Mouse (Mus musculus): ENCODE data around the gene Ldlrad3. TPM values are rescaled to one million over a fixed set of nuclear protein-coding genes. Genes with fewer than 3 reads are reported as not detected.

Gene Ldlrad3
- polyA plus RNA-seq, 1 experiment from 2014 or later, result 55.8 TPM

DNA sequence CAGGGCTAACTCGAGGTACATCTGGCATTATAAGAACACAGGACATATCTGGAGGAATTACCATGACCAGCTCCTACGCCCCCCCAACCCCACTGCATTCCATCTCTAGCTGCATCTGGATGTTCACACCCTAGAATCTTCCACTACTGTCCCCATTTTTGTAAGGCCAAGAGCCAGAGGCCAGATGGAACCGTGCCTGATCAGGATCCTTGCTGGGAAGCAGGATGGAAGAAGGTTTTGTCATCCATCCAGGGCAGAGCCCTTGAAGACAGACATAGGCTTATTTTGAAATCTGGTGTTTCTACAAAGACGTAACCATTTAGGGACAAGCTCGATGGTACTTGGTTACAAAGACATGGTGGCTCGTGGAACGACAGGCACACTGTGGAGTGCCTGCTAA lies 139.7 kb downstream of the Ldlrad3 start:
- Histone ChIP-seq H3K9me3 (replicated peaks) (no peaks in the 10 kb centered on the region), H3K4me3 (no peak overlapping the region), H3K36me3 (peaks cover 27% of the 10 kb centered on the region), H3K27me3 (ENCODE audit: low read depth, poor library complexity, severe bottlenecking) (no peaks in the 10 kb centered on the region), H3K4me1 (peaks cover 13% of the 10 kb centered on the region), H3K27ac (replicated peaks) (no peak overlapping the region)
- DNase-seq (ENCODE audit: low spot score), result no peak
- WGBS, result 93% methylated on average over 7 of the region's 7 CpGs

DNA sequence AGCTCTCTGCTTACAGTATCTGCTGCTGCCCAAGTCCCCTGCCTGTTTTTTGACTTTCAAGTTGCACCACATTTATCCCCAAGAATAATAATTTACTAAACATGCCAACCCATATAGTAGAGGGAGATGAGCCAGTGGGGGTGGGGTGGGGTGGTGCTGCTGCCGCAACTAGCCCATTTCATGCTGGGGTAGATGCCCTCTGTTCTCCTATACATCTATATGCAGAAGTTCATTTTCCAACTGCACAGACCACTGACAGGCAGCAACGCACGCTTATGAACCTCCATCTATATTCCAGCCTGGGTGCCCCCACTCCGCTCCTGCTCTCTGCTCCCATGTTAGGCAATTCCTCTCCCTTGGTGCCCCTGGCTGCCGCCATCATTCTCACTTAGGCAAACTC lies 145.7 kb downstream of the Ldlrad3 start:
- H3K9me3 ChIP-seq (replicated peaks), result no peaks in the 10 kb centered on the region
- peaks cover 32% of the 10 kb centered on the region for H3K4me1 ChIP-seq
- no peak overlapping the region for H3K4me3 ChIP-seq
- 0 out of 2 replicates have a peak overlapping the region, but pooled peaks have one; percentile 28 for H3K27ac ChIP-seq (replicated peaks)
- 95% methylated on average over 5 of the region's 5 CpGs for WGBS
- no peak for DNase-seq (ENCODE audit: low spot score)
- H3K36me3 ChIP-seq, result peaks cover 12% of the 10 kb centered on the region; the same call in 1 of the 2 replicates
- H3K27me3 ChIP-seq (ENCODE audit: low read depth, poor library complexity, severe bottlenecking), result no peaks in the 10 kb centered on the region

DNA sequence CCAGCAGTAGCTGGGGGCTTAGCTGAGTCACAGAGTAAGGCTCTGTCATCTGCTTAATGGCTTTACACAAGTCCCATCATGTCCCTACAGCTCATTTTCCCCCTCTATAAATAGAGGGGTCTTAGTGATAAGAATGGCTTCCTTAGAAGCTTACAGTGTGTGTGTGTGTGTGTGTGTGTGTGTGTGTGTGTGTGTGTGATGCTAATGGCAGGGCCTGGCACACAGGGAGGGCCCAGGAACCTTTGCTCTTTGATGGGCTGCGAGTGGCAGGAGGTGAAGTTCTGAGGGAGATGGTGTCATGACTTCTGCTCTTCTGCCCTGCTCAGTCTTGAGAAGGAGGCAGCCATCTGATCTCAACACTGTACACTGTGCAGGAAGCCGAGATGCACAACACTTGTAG lies 146.2 kb downstream of the Ldlrad3 start:
- no peak for DNase-seq (ENCODE audit: low spot score)
- H3K36me3 ChIP-seq, result peaks cover 12% of the 10 kb centered on the region; the same call in 1 of the 2 replicates
- peaks cover 33% of the 10 kb centered on the region for H3K4me1 ChIP-seq
- no peak overlapping the region for H3K27ac ChIP-seq (replicated peaks)
- H3K4me3 ChIP-seq, result no peak overlapping the region
- no peaks in the 10 kb centered on the region for H3K9me3 ChIP-seq (replicated peaks)
- H3K27me3 ChIP-seq (ENCODE audit: low read depth, poor library complexity, severe bottlenecking), result no peaks in the 10 kb centered on the region
- WGBS, result 84% methylated on average over 2 of the region's 2 CpGs

DNA sequence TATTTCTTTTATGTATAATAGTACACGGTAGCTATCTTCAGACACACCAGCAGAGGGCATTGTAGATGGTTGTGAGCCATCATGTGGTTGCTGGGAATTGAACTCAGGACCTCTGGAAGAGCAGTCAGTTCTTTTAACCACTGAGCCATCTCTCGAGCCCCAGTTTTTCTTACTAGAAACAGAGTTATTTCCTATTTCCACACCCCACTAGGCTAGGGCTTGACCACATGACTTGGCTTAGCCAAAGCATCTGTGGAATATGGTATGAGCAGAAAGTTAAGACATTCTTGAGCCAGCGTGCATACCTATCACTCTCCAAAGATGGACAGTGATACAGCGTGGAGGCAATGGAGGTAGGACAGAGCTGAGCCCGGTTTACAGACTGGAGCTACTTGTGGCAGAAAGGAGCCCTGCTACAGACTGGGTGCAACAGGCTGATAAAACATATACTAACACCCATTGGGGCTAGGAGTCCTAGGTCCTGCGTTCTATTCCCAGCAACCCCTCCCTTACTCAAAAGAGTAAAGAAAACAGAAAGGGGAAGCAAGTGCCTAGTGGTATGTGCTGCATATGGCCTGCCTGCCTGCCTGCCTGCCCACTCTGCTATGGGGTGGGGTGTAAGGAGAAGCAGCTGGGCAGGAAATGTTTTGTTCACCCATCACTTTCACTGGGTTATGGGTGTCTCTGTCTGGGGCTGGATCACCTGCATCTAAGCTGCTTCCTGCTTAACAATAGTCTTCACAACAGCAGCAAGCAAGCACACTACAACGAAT lies 147.1 kb downstream of the Ldlrad3 start:
- DNase-seq (ENCODE audit: low spot score), result no peak
- Histone ChIP-seq H3K36me3 (peaks cover 10% of the 10 kb centered on the region; the same call in 1 of the 2 replicates), H3K4me3 (no peak overlapping the region), H3K27ac (replicated peaks) (no peak overlapping the region), H3K27me3 (ENCODE audit: low read depth, poor library complexity, severe bottlenecking) (no peaks in the 10 kb centered on the region), H3K4me1 (peaks cover 33% of the 10 kb centered on the region), H3K9me3 (replicated peaks) (no peaks in the 10 kb centered on the region)
- WGBS, result 88% methylated on average over 7 of the region's 7 CpGs

DNA sequence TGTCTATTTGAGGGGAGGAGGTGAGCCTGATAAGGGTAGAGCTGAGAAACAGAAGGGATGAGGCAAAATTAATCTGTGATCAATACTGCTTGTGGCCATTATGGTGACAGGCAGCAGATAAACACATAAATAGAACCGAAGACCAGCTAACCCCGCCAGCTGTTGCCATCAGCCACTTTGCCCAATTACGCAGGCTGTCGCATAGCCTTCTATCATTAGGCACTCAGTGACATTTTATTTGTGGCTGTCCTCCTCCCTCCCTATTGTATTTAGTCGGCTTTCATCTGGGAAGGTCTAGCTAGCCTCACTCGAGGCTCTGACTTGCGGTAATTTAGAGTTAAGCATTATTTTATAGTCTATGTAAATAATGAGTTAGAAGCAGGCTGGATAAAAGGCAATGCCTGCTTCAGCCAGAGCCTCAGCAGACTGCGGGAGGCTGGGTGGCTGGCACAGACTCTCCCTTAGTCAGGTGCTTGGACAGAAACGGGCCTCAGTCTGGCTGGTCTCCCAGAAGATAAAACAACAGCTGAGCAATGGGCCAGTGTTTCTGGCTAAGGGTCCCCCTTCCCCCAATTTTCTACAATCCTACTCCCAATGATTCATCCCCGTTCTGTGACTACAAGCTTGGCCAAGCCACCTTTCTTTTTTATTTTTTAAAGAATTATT lies 147.8 kb downstream of the Ldlrad3 start:
- H3K4me1 ChIP-seq, result peaks cover 39% of the 10 kb centered on the region
- WGBS, result 71% methylated on average over 10 of the region's 10 CpGs
- no peak overlapping the region for H3K4me3 ChIP-seq
- DNase-seq (ENCODE audit: low spot score), result no peak
- H3K9me3 ChIP-seq (replicated peaks), result no peaks in the 10 kb centered on the region
- H3K36me3 ChIP-seq, result 0 out of 2 replicates have a peak, but pooled peaks cover 7% of the 10 kb centered on the region
- peak overlapping the region; percentile 58 for H3K27ac ChIP-seq (replicated peaks)
- no peaks in the 10 kb centered on the region for H3K27me3 ChIP-seq (ENCODE audit: low read depth, poor library complexity, severe bottlenecking)

DNA sequence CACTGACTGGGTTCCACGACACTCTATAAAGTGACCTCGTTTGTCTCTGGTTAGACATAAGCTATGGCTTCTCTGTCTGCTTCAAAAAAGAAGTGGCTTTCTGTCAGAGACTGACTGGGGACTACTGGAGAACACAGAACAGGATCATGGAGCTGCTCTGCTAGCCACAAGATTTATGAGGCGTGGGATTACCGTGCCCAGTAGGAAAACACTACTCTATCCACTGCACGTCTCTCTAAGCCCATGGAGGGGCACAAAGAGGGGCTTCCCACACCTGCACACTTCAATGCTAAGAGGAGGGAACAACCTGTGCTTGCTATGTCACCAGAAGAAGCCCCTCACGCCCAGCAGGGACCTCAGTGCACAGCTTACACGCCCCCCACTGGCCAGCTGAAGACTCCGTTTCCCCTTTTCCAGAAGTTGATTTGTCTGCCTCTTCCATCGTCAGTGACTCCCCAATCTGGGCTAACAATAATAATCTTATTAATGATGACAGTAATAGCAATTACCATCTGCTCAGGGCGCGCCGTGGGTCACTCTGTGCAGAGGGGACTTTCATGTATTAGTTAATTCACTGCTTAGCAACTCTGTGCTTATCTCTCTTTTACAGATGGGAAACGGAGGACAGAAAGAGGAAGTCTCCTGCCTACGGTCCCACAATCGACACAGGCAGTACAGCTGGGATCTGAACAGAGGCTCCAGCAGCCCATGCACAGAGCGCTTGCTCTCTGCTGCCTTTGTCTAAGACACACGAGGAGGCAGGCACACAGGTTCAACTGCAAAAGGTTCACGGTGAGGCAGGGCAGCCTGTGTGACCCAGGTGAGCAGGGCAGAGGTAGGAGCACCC lies 149.3 kb downstream of the Ldlrad3 start:
- H3K4me1 ChIP-seq, result peaks cover 46% of the 10 kb centered on the region
- no peaks in the 10 kb centered on the region for H3K9me3 ChIP-seq (replicated peaks)
- no peaks in the 10 kb centered on the region for H3K27me3 ChIP-seq (ENCODE audit: low read depth, poor library complexity, severe bottlenecking)
- 85% methylated on average over 18 of the region's 18 CpGs for WGBS
- DNase-seq (ENCODE audit: low spot score), result no peak
- peak overlapping the region; percentile 79 for H3K27ac ChIP-seq (replicated peaks)
- no peak overlapping the region for H3K4me3 ChIP-seq
- H3K36me3 ChIP-seq, result 0 out of 2 replicates have a peak, but pooled peaks cover 5% of the 10 kb centered on the region

DNA sequence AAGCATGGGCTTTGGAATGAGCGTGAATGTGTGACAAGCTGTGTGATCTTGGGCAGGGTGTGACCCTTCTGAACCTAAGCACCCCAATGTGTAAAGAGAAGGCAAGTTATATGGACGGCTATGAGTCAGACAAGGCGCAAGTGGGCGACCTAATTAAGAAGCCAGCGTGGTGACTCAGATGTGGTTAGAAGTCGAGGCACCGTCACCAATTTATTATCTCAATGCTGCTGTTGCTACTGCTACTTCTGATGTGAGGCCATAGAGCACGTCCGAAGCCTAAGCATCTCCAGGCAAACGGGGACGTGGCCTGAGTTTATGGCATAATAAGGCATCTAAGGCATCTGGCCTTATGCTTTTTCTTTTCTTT lies 151.7 kb downstream of the Ldlrad3 start:
- no peak for DNase-seq (ENCODE audit: low spot score)
- no peaks in the 10 kb centered on the region for H3K36me3 ChIP-seq
- H3K9me3 ChIP-seq (replicated peaks), result no peaks in the 10 kb centered on the region
- H3K27ac ChIP-seq (replicated peaks), result no peak overlapping the region
- H3K27me3 ChIP-seq (ENCODE audit: low read depth, poor library complexity, severe bottlenecking), result no peaks in the 10 kb centered on the region
- 85% methylated on average over 11 of the region's 11 CpGs for WGBS
- no peak overlapping the region for H3K4me3 ChIP-seq
- H3K4me1 ChIP-seq, result peaks cover 46% of the 10 kb centered on the region

DNA sequence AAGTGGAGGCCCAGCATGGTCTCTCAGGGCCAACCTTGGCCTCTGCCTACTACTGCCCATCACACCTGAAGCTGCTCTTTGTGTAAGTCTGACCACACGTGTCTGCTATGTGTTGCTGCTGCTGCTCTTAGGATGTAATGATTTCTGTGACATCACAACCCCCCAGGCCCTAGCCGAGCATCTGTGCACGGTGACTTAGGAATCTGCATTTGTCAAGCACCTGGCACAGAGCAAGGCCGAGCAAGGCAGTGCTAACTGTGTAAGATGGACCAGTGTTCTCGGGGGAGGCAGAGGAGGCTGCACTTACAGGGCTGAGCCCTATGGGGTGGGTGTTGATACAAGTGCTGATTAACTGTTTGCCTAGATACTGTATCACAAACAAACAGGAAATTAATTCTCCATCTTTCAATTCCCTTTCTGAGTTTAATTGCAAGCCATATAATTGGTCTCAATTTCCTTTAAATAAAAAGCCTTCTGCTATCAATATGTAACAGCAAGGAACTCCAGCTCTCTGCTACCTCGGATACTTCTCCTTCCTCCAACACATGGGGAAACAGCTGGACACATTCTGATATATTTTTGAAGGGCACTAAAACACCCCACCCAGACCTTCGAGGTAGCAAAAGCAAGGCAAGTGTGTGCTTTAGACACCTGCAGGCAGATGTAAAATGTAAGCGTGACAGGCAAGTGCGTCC lies 152.2 kb downstream of the Ldlrad3 start:
- Histone ChIP-seq H3K9me3 (replicated peaks) (no peaks in the 10 kb centered on the region), H3K36me3 (no peaks in the 10 kb centered on the region), H3K27me3 (ENCODE audit: low read depth, poor library complexity, severe bottlenecking) (no peaks in the 10 kb centered on the region), H3K27ac (replicated peaks) (peak overlapping the region; percentile 7; the same call in 1 of the 2 replicates), H3K4me1 (peaks cover 41% of the 10 kb centered on the region), H3K4me3 (no peak overlapping the region)
- DNase-seq (ENCODE audit: low spot score), result no peak
- WGBS, result 84% methylated on average over 9 of the region's 9 CpGs

DNA sequence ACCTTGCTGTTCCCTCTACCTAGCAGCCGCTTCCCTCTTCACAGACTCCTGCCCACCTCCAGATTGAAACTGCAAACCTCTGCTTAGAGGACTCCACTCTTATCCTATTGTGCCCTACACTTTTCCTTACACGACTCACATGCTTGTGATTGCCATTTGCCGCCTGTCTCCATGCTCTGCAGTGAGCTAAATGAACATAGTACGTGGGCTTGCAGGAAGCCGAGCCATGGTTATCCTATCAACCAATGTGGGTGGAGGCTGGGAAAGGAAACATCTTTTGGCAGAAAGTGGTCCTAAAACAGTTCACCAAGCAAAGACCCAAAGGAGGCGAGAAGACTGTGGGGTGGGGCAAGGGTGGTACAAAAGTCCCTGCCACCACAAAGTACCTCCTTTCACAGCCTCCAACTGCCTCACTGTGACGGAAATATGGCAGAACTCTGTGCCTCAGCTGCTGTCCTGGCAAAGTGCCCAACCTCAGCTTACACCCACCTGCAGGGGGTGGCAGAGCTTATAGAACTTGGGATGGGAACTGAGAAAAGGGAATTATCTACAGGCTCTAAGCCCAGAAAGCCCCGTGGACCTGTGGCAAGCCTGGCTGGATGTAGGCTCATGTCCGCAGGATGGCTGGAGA lies 153.4 kb downstream of the Ldlrad3 start:
- Histone ChIP-seq H3K36me3 (peaks cover 2% of the 10 kb centered on the region; the same call in 1 of the 2 replicates), H3K27me3 (ENCODE audit: low read depth, poor library complexity, severe bottlenecking) (no peaks in the 10 kb centered on the region), H3K27ac (replicated peaks) (peak overlapping the region; percentile 28; the same call in 1 of the 2 replicates), H3K4me1 (peaks cover 29% of the 10 kb centered on the region), H3K4me3 (no peak overlapping the region), H3K9me3 (replicated peaks) (no peaks in the 10 kb centered on the region)
- WGBS, result 90% methylated on average over 9 of the region's 9 CpGs
- no peak for DNase-seq (ENCODE audit: low spot score)

DNA sequence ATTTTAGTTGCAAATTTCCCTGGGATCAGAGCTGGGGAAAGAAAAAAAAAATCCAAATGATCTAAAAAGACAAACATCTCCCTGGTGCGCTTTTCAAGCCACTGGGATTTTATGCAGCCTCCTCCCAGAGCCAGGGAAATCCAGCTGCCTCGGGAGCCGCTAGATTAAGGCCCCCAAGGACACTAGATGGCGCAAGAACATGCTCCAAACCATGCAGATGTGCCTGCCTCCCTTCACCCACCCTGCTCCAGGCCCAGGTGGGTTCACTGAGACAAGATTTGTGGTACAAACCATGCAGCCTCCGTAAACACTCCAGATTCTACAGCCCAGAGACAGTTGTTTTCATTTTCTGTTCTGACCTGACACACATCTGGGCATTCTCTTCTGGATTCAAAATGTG lies 155.5 kb downstream of the Ldlrad3 start:
- Histone ChIP-seq H3K27me3 (ENCODE audit: low read depth, poor library complexity, severe bottlenecking) (no peaks in the 10 kb centered on the region), H3K4me3 (no peak overlapping the region), H3K27ac (replicated peaks) (no peak overlapping the region), H3K9me3 (replicated peaks) (no peaks in the 10 kb centered on the region), H3K36me3 (peaks cover 7% of the 10 kb centered on the region; the same call in 1 of the 2 replicates), H3K4me1 (peaks cover 16% of the 10 kb centered on the region)
- DNase-seq (ENCODE audit: low spot score), result peak; percentile 48
- 29% methylated on average over 5 of the region's 5 CpGs for WGBS

DNA sequence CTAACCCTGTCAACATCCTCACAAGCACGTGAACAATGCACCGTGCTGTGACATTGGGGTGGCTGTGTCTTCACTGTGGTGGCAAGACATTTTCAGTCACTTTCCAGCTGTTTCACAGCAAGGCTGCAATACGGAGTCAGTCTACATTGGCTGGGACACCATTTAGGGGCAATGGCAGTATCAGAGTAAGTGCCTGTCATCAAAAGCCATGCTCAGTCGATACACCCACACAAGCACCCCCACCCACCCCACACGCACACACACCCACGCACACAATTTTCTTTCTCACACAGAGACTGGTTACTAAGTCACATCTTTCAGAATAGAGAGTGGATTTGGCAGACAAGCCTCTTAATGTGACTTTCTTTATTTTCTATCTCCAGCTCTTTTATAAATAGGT lies 156.0 kb downstream of the Ldlrad3 start:
- Histone ChIP-seq H3K4me3 (no peak overlapping the region), H3K27ac (replicated peaks) (peak overlapping the region; percentile 34; the same call in 1 of the 2 replicates), H3K36me3 (peaks cover 7% of the 10 kb centered on the region; the same call in 1 of the 2 replicates), H3K4me1 (peaks cover 13% of the 10 kb centered on the region), H3K9me3 (replicated peaks) (no peaks in the 10 kb centered on the region), H3K27me3 (ENCODE audit: low read depth, poor library complexity, severe bottlenecking) (no peaks in the 10 kb centered on the region)
- WGBS, result 91% methylated on average over 6 of the region's 6 CpGs
- no peak for DNase-seq (ENCODE audit: low spot score)

All from midbrain, embryonic 10.5 days (tissue).